Mouse (Mus musculus) ES-Bruce4 (cell line): ENCODE measurements around the gene Tomm34. TPM values are rescaled to one million over a fixed set of nuclear protein-coding genes. Genes with fewer than 3 reads are reported as not detected.

ENCODE experiments used
- H3K27ac ChIP-seq: 2 replicates; pipeline ENCODE4 v1.5.1; 2012; ENCODE audit warnings: low read length, inconsistent platforms; ENCODE audit not compliant: insufficient read depth
- H3K27me3 ChIP-seq: 2 replicates; pipeline ENCODE4 v1.6.1; 2012; ENCODE audit warnings: mild to moderate bottlenecking, low read length, inconsistent platforms; ENCODE audit not compliant: control insufficient read depth, poor library complexity, insufficient read depth, severe bottlenecking
- H3K36me3 ChIP-seq: 2 replicates; pipeline ENCODE4 v1.6.1; 2012; ENCODE audit warnings: inconsistent platforms, mild to moderate bottlenecking, low read length, moderate library complexity; ENCODE audit not compliant: control insufficient read depth, poor library complexity, insufficient read depth, severe bottlenecking
- H3K4me1 ChIP-seq: one replicate; pipeline ENCODE4 v1.8.1; 2011; ENCODE audit warnings: low read length; ENCODE audit not compliant: control insufficient read depth, insufficient read depth
- H3K4me3 ChIP-seq: 2 replicates; pipeline ENCODE4 v1.5.1; 2011; ENCODE audit warnings: low read depth, mild to moderate bottlenecking, low read length
- H3K9ac ChIP-seq: 2 replicates; pipeline ENCODE4 v1.6.1; 2012; ENCODE audit warnings: low read depth, mild to moderate bottlenecking, inconsistent platforms; ENCODE audit not compliant: poor library complexity, severe bottlenecking
- H3K9me3 ChIP-seq: replicated peaks from 2 replicates; pipeline ENCODE4 v1.6.1; 2012; ENCODE audit warnings: mild to moderate bottlenecking, low read length, inconsistent platforms; ENCODE audit not compliant: control insufficient read depth, poor library complexity, insufficient read depth, severe bottlenecking
- CTCF ChIP-seq: IDR thresholded peaks from one replicate; pipeline ENCODE4 v1.8.1; 2011; ENCODE audit warnings: low read depth, low read length
- EP300 ChIP-seq: IDR thresholded peaks from 2 replicates; pipeline ENCODE4 v1.6.1; 2011; ENCODE audit warnings: low read depth, low read length; ENCODE audit not compliant: insufficient read depth
- POLR2A ChIP-seq: IDR thresholded peaks from one replicate; pipeline ENCODE4 v1.8.1; 2011; ENCODE audit warnings: low read length; ENCODE audit not compliant: insufficient read depth
- polyA plus RNA-seq: library from polyadenylated mRNA; stranded (reverse); fragments of >200 nt; gene quantifications from 2 replicates; pipeline ENCODE4 v1.2.4, GENCODE M21; 2011; ENCODE audit warnings: low read depth; ENCODE audit not compliant: missing spikeins, insufficient read depth, insufficient read length

The Tomm34 gene
- polyA plus RNA-seq, 1 experiment: 90.0 TPM

- Histone ChIP-seq H3K9me3 (no peaks in the 10 kb centered on the region), H3K36me3 (peaks cover 34% of the 10 kb centered on the region), H3K27me3 (no peaks in the 10 kb centered on the region), H3K27ac (no peak overlapping the region), H3K9ac (no peak overlapping the region), H3K4me1 (no peaks in the 10 kb centered on the region), H3K4me3 (no peak overlapping the region)
- TF ChIP-seq POLR2A (no peak), EP300 (no peak)
Measured at GRCm38 (mm10) chr2:164053767-164054166, 17.2 kb downstream of the Tomm34 start.

- Histone ChIP-seq H3K36me3 (no peaks in the 10 kb centered on the region; the same call in 1 of the 2 replicates), H3K4me3 (peak overlapping the region; percentile 79), H3K9ac (no peak overlapping the region), H3K9me3 (no peaks in the 10 kb centered on the region), H3K27me3 (no peaks in the 10 kb centered on the region), H3K4me1 (no peaks in the 10 kb centered on the region), H3K27ac (no peak overlapping the region)
- TF ChIP-seq CTCF (no peak), EP300 (no peak), POLR2A (peak; percentile 21)
Measured at GRCm38 (mm10) chr2:164047197-164047690, 23.7 kb downstream of the Tomm34 start.

GRCm38 (mm10) chr2:164041523-164041922, 29.4 kb downstream of the Tomm34 start:
- Histone ChIP-seq H3K27me3 (no peaks in the 10 kb centered on the region), H3K9me3 (no peaks in the 10 kb centered on the region), H3K27ac (no peak overlapping the region), H3K36me3 (no peaks in the 10 kb centered on the region), H3K9ac (no peak overlapping the region), H3K4me3 (no peak overlapping the region), H3K4me1 (no peaks in the 10 kb centered on the region)
- no peak for TF ChIP-seq EP300
- TF ChIP-seq CTCF: no peak
- TF ChIP-seq POLR2A: no peak

GRCm38 (mm10) chr2:164040949-164041348, 30.0 kb downstream of the Tomm34 start:
- Histone ChIP-seq H3K9me3 (no peaks in the 10 kb centered on the region), H3K9ac (no peak overlapping the region), H3K4me3 (no peak overlapping the region), H3K4me1 (no peaks in the 10 kb centered on the region), H3K36me3 (no peaks in the 10 kb centered on the region), H3K27me3 (no peaks in the 10 kb centered on the region), H3K27ac (no peak overlapping the region)
- TF ChIP-seq EP300 (no peak), CTCF (no peak), POLR2A (no peak)

GRCm38 (mm10) chr2:164038407-164039028, 32.5 kb downstream of the Tomm34 start:
- Histone ChIP-seq H3K36me3 (no peaks in the 10 kb centered on the region), H3K27ac (no peak overlapping the region), H3K4me1 (no peaks in the 10 kb centered on the region), H3K27me3 (no peaks in the 10 kb centered on the region), H3K4me3 (no peak overlapping the region), H3K9me3 (no peaks in the 10 kb centered on the region), H3K9ac (no peak overlapping the region)
- TF ChIP-seq CTCF (no peak), POLR2A (no peak), EP300 (no peak)

- no peaks in the 10 kb centered on the region for H3K27me3 ChIP-seq
- TF ChIP-seq EP300 (no peak), CTCF (peak; percentile 62)
- no peak overlapping the region for H3K9ac ChIP-seq
- no peak overlapping the region for H3K27ac ChIP-seq
- no peaks in the 10 kb centered on the region for H3K9me3 ChIP-seq
- no peaks in the 10 kb centered on the region for H3K4me1 ChIP-seq
- no peak overlapping the region for H3K4me3 ChIP-seq
- no peaks in the 10 kb centered on the region for H3K36me3 ChIP-seq
Measured at GRCm38 (mm10) chr2:164036520-164037019, 34.4 kb downstream of the Tomm34 start.
